Mouse (Mus musculus): ENCODE results near the gene Apbb2. TPM values are rescaled to one million over a fixed set of nuclear protein-coding genes. Genes with fewer than 3 reads are reported as not detected.

Apbb2 gene
- polyA plus RNA-seq, 1 experiment = 0.34 TPM

- peaks cover 18% of the 10 kb centered on the region for H3K9me3 ChIP-seq
- no peak overlapping the region for H3K4me3 ChIP-seq (replicated peaks)
- H3K36me3 ChIP-seq (replicated peaks; ENCODE audit: low read length) = no peaks in the 10 kb centered on the region
- H3K4me1 ChIP-seq = no peaks in the 10 kb centered on the region
- TF ChIP-seq GATA1 (IDR thresholded peaks at IDR 0.05; ENCODE audit: borderline replicate concordance, low read length) = no peak
- no peak for TF ChIP-seq FLI1 (IDR thresholded peaks at IDR 0.05; ENCODE audit: low read length)
- H3K27me3 ChIP-seq (replicated peaks) = no peaks in the 10 kb centered on the region
These were observed 75.2 kb downstream of the Apbb2 start for GRCm38 (mm10) chr5:66543344-66543743.

- Histone ChIP-seq H3K9me3 (peaks cover 11% of the 10 kb centered on the region), H3K4me3 (replicated peaks) (no peak overlapping the region), H3K27me3 (replicated peaks) (no peaks in the 10 kb centered on the region), H3K36me3 (replicated peaks; ENCODE audit: low read length) (no peaks in the 10 kb centered on the region), H3K4me1 (no peaks in the 10 kb centered on the region)
- no peak for TF ChIP-seq FLI1 (IDR thresholded peaks at IDR 0.05; ENCODE audit: low read length)
- no peak for TF ChIP-seq GATA1 (IDR thresholded peaks at IDR 0.05; ENCODE audit: borderline replicate concordance, low read length)
These were observed 76.1 kb downstream of the Apbb2 start for GRCm38 (mm10) chr5:66542521-66542920.

GRCm38 (mm10) chr5:66541385-66541784 is 77.2 kb downstream of the Apbb2 start:
- Histone ChIP-seq H3K4me1 (no peaks in the 10 kb centered on the region), H3K27me3 (replicated peaks) (peaks cover 4% of the 10 kb centered on the region), H3K4me3 (replicated peaks) (no peak overlapping the region), H3K36me3 (replicated peaks; ENCODE audit: low read length) (no peaks in the 10 kb centered on the region), H3K9me3 (no peaks in the 10 kb centered on the region)
- TF ChIP-seq GATA1 (IDR thresholded peaks at IDR 0.05; ENCODE audit: borderline replicate concordance, low read length) (no peak), FLI1 (IDR thresholded peaks at IDR 0.05; ENCODE audit: low read length) (no peak)

DNA sequence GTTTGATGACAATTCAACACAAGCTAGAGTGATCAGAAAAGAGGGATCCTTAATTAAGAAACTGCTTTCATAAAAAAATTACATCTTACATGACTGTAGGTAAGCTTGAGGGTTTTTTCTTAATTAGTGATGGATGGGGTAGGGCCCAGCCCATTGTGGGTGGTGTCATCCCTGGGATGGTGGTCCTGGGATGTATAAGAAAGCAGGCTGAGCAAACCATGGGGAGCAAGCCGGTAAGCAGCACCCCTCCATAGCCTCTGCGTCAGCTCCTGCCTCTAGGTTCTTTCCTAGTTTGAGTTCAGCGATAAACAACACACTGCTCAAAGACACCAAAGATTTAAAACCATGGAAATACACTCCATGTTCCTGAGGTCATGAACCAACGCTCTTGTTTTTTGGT is 78.3 kb downstream of the Apbb2 start:
- Histone ChIP-seq H3K4me3 (replicated peaks) (no peak overlapping the region), H3K9me3 (no peaks in the 10 kb centered on the region), H3K36me3 (replicated peaks; ENCODE audit: low read length) (no peaks in the 10 kb centered on the region), H3K4me1 (no peaks in the 10 kb centered on the region), H3K27me3 (replicated peaks) (peaks cover 6% of the 10 kb centered on the region)
- no peak for TF ChIP-seq FLI1 (IDR thresholded peaks at IDR 0.05; ENCODE audit: low read length)
- no peak for TF ChIP-seq GATA1 (IDR thresholded peaks at IDR 0.05; ENCODE audit: borderline replicate concordance, low read length)

GRCm38 (mm10) chr5:66537811-66538210 is 80.8 kb downstream of the Apbb2 start:
- TF ChIP-seq GATA1 (IDR thresholded peaks at IDR 0.05; ENCODE audit: borderline replicate concordance, low read length) (no peak), FLI1 (IDR thresholded peaks at IDR 0.05; ENCODE audit: low read length) (no peak)
- Histone ChIP-seq H3K4me1 (no peaks in the 10 kb centered on the region), H3K27me3 (replicated peaks) (peaks cover 16% of the 10 kb centered on the region), H3K36me3 (replicated peaks; ENCODE audit: low read length) (no peaks in the 10 kb centered on the region), H3K4me3 (replicated peaks) (no peak overlapping the region), H3K9me3 (no peaks in the 10 kb centered on the region)

- TF ChIP-seq FLI1 (IDR thresholded peaks at IDR 0.05; ENCODE audit: low read length) = no peak
- no peak for TF ChIP-seq GATA1 (IDR thresholded peaks at IDR 0.05; ENCODE audit: borderline replicate concordance, low read length)
- Histone ChIP-seq H3K4me1 (no peaks in the 10 kb centered on the region), H3K4me3 (replicated peaks) (no peak overlapping the region), H3K27me3 (replicated peaks) (peaks cover 17% of the 10 kb centered on the region), H3K36me3 (replicated peaks; ENCODE audit: low read length) (no peaks in the 10 kb centered on the region), H3K9me3 (no peaks in the 10 kb centered on the region)
These were observed 81.8 kb downstream of the Apbb2 start for GRCm38 (mm10) chr5:66536696-66537358.

- TF ChIP-seq GATA1 (IDR thresholded peaks at IDR 0.05; ENCODE audit: borderline replicate concordance, low read length) (no peak), FLI1 (IDR thresholded peaks at IDR 0.05; ENCODE audit: low read length) (no peak)
- no peak overlapping the region for H3K4me3 ChIP-seq (replicated peaks)
- peaks cover 19% of the 10 kb centered on the region for H3K27me3 ChIP-seq (replicated peaks)
- H3K4me1 ChIP-seq = no peaks in the 10 kb centered on the region
- no peaks in the 10 kb centered on the region for H3K36me3 ChIP-seq (replicated peaks; ENCODE audit: low read length)
- H3K9me3 ChIP-seq = no peaks in the 10 kb centered on the region
These were observed 82.9 kb downstream of the Apbb2 start for GRCm38 (mm10) chr5:66535566-66536236.

GRCm38 (mm10) chr5:66533711-66534425 is 84.7 kb downstream of the Apbb2 start:
- Histone ChIP-seq H3K4me3 (replicated peaks) (no peak overlapping the region), H3K9me3 (no peaks in the 10 kb centered on the region), H3K27me3 (replicated peaks) (peaks cover 31% of the 10 kb centered on the region), H3K4me1 (no peaks in the 10 kb centered on the region), H3K36me3 (replicated peaks; ENCODE audit: low read length) (no peaks in the 10 kb centered on the region)
- TF ChIP-seq GATA1 (IDR thresholded peaks at IDR 0.05; ENCODE audit: borderline replicate concordance, low read length) (no peak), FLI1 (IDR thresholded peaks at IDR 0.05; ENCODE audit: low read length) (no peak)

- Histone ChIP-seq H3K36me3 (replicated peaks; ENCODE audit: low read length) (no peaks in the 10 kb centered on the region), H3K4me3 (replicated peaks) (no peak overlapping the region), H3K27me3 (replicated peaks) (peaks cover 36% of the 10 kb centered on the region), H3K4me1 (no peaks in the 10 kb centered on the region), H3K9me3 (no peaks in the 10 kb centered on the region)
- no peak for TF ChIP-seq GATA1 (IDR thresholded peaks at IDR 0.05; ENCODE audit: borderline replicate concordance, low read length)
- TF ChIP-seq FLI1 (IDR thresholded peaks at IDR 0.05; ENCODE audit: low read length) = no peak
These were observed 85.8 kb downstream of the Apbb2 start for GRCm38 (mm10) chr5:66532827-66533226.

GRCm38 (mm10) chr5:66530361-66530760 is 88.2 kb downstream of the Apbb2 start:
- H3K27me3 ChIP-seq (replicated peaks) = peaks cover 46% of the 10 kb centered on the region

More at GRCm38 (mm10) chr5:66530361-66530760, 88.2 kb downstream of the Apbb2 start:
- TF ChIP-seq GATA1 (IDR thresholded peaks at IDR 0.05; ENCODE audit: borderline replicate concordance, low read length) = no peak
- no peak for TF ChIP-seq FLI1 (IDR thresholded peaks at IDR 0.05; ENCODE audit: low read length)
- Histone ChIP-seq H3K4me3 (replicated peaks) (no peak overlapping the region), H3K4me1 (no peaks in the 10 kb centered on the region), H3K9me3 (no peaks in the 10 kb centered on the region), H3K36me3 (replicated peaks; ENCODE audit: low read length) (no peaks in the 10 kb centered on the region)
